Mouse (Mus musculus): Measurements from ENCODE around the gene Vmn1r5. TPM values are rescaled to one million over a fixed set of nuclear protein-coding genes. Genes with fewer than 3 reads are reported as not detected.

Gene Vmn1r5
- not detected in 2 replicates for polyA plus RNA-seq (2012; rRNA removed)

DNA sequence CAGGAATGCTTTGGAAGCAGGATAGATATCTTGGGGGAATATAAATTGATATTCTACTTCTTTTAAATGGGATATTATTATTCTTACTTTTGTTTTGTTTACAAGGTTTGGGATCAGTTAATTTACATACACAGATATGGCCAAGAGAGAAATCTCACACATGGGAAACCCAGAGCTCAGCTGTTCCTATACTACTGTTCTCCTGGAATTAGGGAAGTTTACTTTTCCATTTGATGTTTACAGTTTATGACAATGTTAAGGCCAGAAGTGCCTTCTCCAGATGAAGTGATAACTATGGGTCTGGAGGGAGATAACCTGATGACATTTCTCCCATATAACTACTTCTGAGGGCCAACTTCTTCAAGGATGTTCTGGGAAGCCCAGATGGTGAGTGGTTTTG lies at the start of gene Vmn1r5:
Gene Vmn1r5, plus strand, starts transcription at position 301 of the 400 bp plus-strand sequence.

DNA sequence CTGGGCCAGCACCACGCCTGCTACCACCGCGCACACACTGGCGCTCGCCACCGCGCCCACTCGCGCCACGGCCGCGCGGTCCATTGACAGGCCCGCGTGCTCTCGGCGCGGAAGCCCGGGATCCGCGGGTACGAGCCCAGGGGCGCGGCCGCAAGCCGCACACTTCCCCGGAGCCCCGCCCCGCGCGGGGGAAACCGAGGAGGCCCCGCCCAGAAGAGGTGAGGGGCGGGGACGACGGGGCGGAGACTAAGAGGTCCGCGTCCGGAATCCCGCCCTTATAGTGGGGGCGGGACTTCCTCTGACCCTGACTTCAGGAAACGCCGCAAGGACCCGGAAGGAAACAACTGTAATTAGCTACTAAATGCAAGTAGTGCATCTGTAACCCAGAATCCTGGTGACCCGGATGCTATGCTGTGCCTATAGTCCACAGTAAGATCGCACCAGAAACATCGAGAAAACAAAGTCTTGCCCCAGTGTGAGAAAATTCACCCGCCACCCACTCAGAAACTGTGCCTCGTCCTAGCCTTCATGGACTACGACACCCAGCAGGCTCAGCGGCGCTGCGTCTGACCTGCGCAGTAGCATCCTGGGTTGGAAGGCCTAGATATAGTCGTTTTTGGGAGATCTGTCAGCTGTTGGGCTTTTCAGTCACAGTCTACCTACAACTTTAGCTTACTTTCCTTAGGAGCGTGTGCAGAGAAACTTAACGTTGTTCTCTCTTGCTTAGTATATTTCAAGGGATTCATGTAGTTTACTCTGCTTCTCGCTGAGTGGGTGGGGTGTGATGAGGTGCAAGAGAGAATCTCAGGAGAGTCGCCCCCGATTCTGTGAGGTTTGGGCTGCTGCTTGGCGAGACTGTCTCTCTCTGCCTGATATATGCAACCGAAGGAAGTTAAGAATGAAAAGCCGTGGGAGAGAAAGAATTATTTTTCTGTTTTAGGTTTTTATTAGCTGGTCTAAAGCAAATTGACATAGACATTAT lies 46.1 kb upstream of the Vmn1r5 start, which contains the start of the genes Nt5c3 and Vmn1r4:
Gene Nt5c3, minus strand, starts transcription at position 207 of the 982 bp plus-strand sequence.
Gene Vmn1r4, plus strand, starts transcription at position 290 of the 982 bp plus-strand sequence.

DNA sequence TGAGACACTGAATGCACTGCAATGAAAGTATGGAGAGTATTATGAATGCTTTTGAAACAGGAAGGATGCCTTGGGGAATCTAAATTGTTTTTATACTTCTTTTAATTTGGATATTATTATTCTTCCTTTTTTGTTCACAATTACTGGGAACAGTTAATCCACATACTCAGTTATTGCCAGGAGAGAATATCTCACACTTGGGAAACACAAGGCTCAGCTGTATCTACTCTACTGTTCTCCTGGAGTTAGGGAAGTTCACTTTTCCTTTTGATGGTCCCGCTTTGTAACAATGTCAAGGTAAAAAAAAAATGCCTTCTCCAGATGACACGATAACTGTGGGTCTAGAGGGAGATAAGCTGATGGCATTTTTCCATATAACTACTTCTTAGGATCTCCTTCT lies 26.9 kb downstream of the Vmn1r5 start, which contains the start of gene Vmn1r6:
Gene Vmn1r6, plus strand, starts transcription at position 301 of the 400 bp plus-strand sequence.

DNA sequence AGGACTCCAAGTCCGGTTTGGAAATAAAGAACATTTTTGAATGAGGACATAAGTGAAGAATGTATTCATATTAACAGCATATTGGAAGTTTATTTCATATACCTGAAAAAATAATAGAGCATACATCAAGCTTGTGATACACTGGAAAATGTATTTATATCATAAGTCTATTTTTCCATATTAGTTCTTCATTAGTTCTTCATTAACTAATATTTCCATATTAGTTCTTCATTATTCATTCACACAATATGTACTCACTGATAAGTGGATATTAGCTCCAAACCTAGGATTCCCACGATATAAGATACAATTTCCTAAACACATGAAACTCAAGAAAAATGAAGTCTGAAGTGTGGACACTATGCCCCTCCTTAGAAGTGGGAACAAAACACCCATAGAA lies 55.2 kb downstream of the Vmn1r5 start, which contains the start of gene Vmn1r7:
Gene Vmn1r7, minus strand, starts transcription at position 101 of the 400 bp plus-strand sequence.

DNA sequence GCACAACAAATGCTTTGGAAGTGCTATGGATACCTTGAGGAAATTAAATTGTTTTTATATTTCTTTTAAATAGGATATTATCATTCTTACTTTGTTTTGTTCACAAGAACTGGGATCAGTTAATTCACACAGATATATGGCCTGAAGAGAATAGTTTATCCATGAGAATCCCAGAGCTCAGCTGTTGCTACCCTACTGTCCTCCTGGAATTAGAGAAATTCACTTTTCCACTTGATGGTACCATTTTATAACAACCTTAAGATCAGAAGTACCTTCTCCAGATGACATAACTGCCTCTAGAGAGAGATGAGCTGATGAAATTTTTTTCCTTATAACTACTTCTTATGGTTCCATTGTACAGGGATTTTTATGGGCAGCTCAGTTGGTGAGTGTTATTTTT lies 61.9 kb downstream of the Vmn1r5 start, which contains the start of gene Vmn1r8:
Gene Vmn1r8, plus strand, starts transcription at position 301 of the 400 bp plus-strand sequence.

Other genes starting within 250 kb of the Vmn1r5 start
- 10.5 and 11.0 TPM in 2 replicates for gene Kbtbd2, start 172.5 kb upstream of the Vmn1r5 start, polyA plus RNA-seq (2012; rRNA removed)
- 75.3 and 78.0 TPM in 2 replicates for gene Fkbp9, start 138.2 kb upstream of the Vmn1r5 start, polyA plus RNA-seq (2012; rRNA removed)
- gene Nt5c3, start 46.3 kb upstream of the Vmn1r5 start, polyA plus RNA-seq (2012; rRNA removed) = 6.0 and 19.5 TPM in 2 replicates
- not detected in 2 replicates for gene Vmn1r4, start 46.3 kb upstream of the Vmn1r5 start, polyA plus RNA-seq (2012; rRNA removed)
- gene Vmn1r6, start 27.0 kb downstream of the Vmn1r5 start, polyA plus RNA-seq (2012; rRNA removed) = not detected in 2 replicates
- gene Vmn1r7, start 55.1 kb downstream of the Vmn1r5 start, polyA plus RNA-seq (2012; rRNA removed) = not detected in 2 replicates
- gene Vmn1r8, start 62.0 kb downstream of the Vmn1r5 start, polyA plus RNA-seq (2012; rRNA removed) = not detected in 2 replicates
- not detected in 2 replicates for gene Vmn1r9, start 96.5 kb downstream of the Vmn1r5 start, polyA plus RNA-seq (2012; rRNA removed)
- not detected in 2 replicates for gene Vmn1r10, start 139.2 kb downstream of the Vmn1r5 start, polyA plus RNA-seq (2012; rRNA removed)
- gene Vmn1r11, start 163.2 kb downstream of the Vmn1r5 start, polyA plus RNA-seq (2012; rRNA removed) = not detected in 2 replicates
- gene Vmn1r12, start 186.6 kb downstream of the Vmn1r5 start, polyA plus RNA-seq (2012; rRNA removed) = not detected in 2 replicates
- gene Vmn1r13, start 233.0 kb downstream of the Vmn1r5 start, polyA plus RNA-seq (2012; rRNA removed) = not detected in 2 replicates

Measured in ovary, adult 2 months (tissue).